ENCODE assay signal across 27 mouse cellular contexts in genomic region chr9:13414230-13414766, GRCm38 (mm10). TPM values are rescaled to one million over a fixed set of nuclear protein-coding genes. Genes with fewer than 3 reads are reported as not detected.
A peak's percentile ranks its signal among the peaks of the same experiment; 100 is the strongest.
DNase-seq lines count a peak whose midpoint lies in the region; ATAC-seq and TF ChIP-seq lines count a peak whose summit lies in the region.
"Had no signal": no experiment of that assay in that cellular context is flagged by ENCODE, and none has a peak within 500 bp of the region (broad histone marks: within the 10 kb centered on the region; RNA-seq: fewer than 3 reads in every experiment).

No protein-coding gene starts in this region.

- H3K4me2 ChIP-seq in heart, embryonic 14.5 days (ENCODE audit: low read length) = no peak overlapping the region
- H3K4me2 ChIP-seq in embryonic facial prominence, embryonic 12.5 days (replicated peaks) = no peak overlapping the region
- H3K4me2 ChIP-seq: embryonic facial prominence, embryonic 15.5 days; forebrain, embryonic 15.5 days; heart, embryonic 11.5 days; hindbrain, embryonic 12.5 days had no signal

- no peaks in the 10 kb centered on the region for H3K4me1 ChIP-seq in heart, embryonic 14.5 days (ENCODE audit: control insufficient read depth in 2 of 2, insufficient read depth in 2 of 2, low read length in 2 of 2)
- H3K4me1 ChIP-seq in megakaryocyte, embryonic 14.5 days = no peaks in the 10 kb centered on the region
- no peaks in the 10 kb centered on the region for H3K4me1 ChIP-seq in MEL (ENCODE audit: control insufficient read depth in 1 of 2, insufficient read depth in 2 of 2, low read length in 2 of 2)
- H3K4me1 ChIP-seq in embryonic facial prominence, embryonic 12.5 days = no peaks in the 10 kb centered on the region
- H3K4me1 ChIP-seq: embryonic facial prominence, embryonic 15.5 days; forebrain, embryonic 15.5 days; hindbrain, embryonic 12.5 days had no signal

- H3K9me3 ChIP-seq in heart, embryonic 14.5 days (ENCODE audit: control insufficient read depth, low read length) = no peaks in the 10 kb centered on the region
- no peaks in the 10 kb centered on the region for H3K9me3 ChIP-seq in megakaryocyte, embryonic 14.5 days
- no peaks in the 10 kb centered on the region for H3K9me3 ChIP-seq in MEL (replicated peaks; ENCODE audit: insufficient read depth, low read length)
- no peaks in the 10 kb centered on the region for H3K9me3 ChIP-seq in embryonic facial prominence, embryonic 12.5 days
- H3K9me3 ChIP-seq: embryonic facial prominence, embryonic 15.5 days; forebrain, embryonic 15.5 days; hindbrain, embryonic 12.5 days had no signal

- peaks cover 5% of the 10 kb centered on the region; the same call in 1 of the 2 replicates for H3K36me3 ChIP-seq in heart, embryonic 14.5 days (ENCODE audit: control insufficient read depth, insufficient read depth, low read length)
- H3K36me3 ChIP-seq in megakaryocyte, embryonic 14.5 days (replicated peaks; ENCODE audit: low read length) = no peaks in the 10 kb centered on the region
- H3K36me3 ChIP-seq in MEL (ENCODE audit: control insufficient read depth in 1 of 2, insufficient read depth in 2 of 2, low read length in 2 of 2) = no peaks in the 10 kb centered on the region
- peaks cover 7% of the 10 kb centered on the region for H3K36me3 ChIP-seq in embryonic facial prominence, embryonic 12.5 days
- H3K36me3 ChIP-seq: forebrain, embryonic 15.5 days had no signal

- TF ChIP-seq RAD21 in MEL (IDR thresholded peaks at IDR 0.05; ENCODE audit: low read depth, low read length) = no peak

- H3K79me2 ChIP-seq in MEL (ENCODE audit: control insufficient read depth, insufficient read depth, low read length, poor library complexity) = no peaks in the 10 kb centered on the region

- intact Hi-C loops in heart, postnatal 14 days (cut with DNase I) = no loop called here

- peak; percentile 26; the same call in 1 of the 2 replicates for ATAC-seq in heart, embryonic 14.5 days (ENCODE audit: insufficient number of reproducible peaks, insufficient read depth, low FRiP score, low read depth)
- no peak for ATAC-seq in megakaryocyte, adult 5-6 weeks (ENCODE audit: poor library complexity, severe bottlenecking)
- peak; percentile 56; the same call in 1 of the 2 replicates for ATAC-seq in embryonic facial prominence, embryonic 12.5 days (ENCODE audit: insufficient number of reproducible peaks, insufficient read depth, low FRiP score, low TSS enrichment)
- ATAC-seq: forebrain, embryonic 15.5 days; hindbrain, embryonic 16.5 days; inflammation-experienced regulatory T-cells, adult 6 months had no signal

- no peak for TF ChIP-seq EP300 in MEL (IDR thresholded peaks at IDR 0.05; ENCODE audit: low read depth in 1 of 2, low read length in 2 of 2)

- H3K27me3 ChIP-seq in heart, embryonic 14.5 days (ENCODE audit: control insufficient read depth, insufficient read depth, low read length) = no peaks in the 10 kb centered on the region
- no peaks in the 10 kb centered on the region for H3K27me3 ChIP-seq in megakaryocyte, embryonic 14.5 days (replicated peaks)
- H3K27me3 ChIP-seq in MEL (ENCODE audit: control insufficient read depth in 1 of 2, insufficient read depth in 2 of 2, low read length in 2 of 2) = no peaks in the 10 kb centered on the region
- H3K27me3 ChIP-seq in embryonic facial prominence, embryonic 12.5 days = no peaks in the 10 kb centered on the region
- H3K27me3 ChIP-seq: embryonic facial prominence, embryonic 15.5 days; forebrain, embryonic 15.5 days; hindbrain, embryonic 12.5 days had no signal

- TF ChIP-seq CTCF in MEL (IDR thresholded peaks at IDR 0.05 in 2 of 3, conservative IDR thresholded peaks at IDR 0.05 in 1 of 3; ENCODE audit: control insufficient read depth in 1 of 3, insufficient read depth in 1 of 3, low read depth in 2 of 3, low read length in 3 of 3, poor library complexity in 1 of 3, severe bottlenecking in 1 of 3) = no peak

- TF ChIP-seq POLR2A in MEL (IDR thresholded peaks at IDR 0.05; ENCODE audit: control insufficient read depth in 1 of 2, insufficient read depth in 1 of 2, low read depth in 1 of 2, low read length in 2 of 2, poor library complexity in 1 of 2) = no peak

- H3K9ac ChIP-seq in heart, embryonic 14.5 days (ENCODE audit: low read length) = no peak overlapping the region
- H3K9ac ChIP-seq in MEL (ENCODE audit: control insufficient read depth, low read depth, low read length, poor library complexity, severe bottlenecking) = no peak overlapping the region
- H3K9ac ChIP-seq in embryonic facial prominence, embryonic 12.5 days = no peak overlapping the region
- H3K9ac ChIP-seq: embryonic facial prominence, embryonic 15.5 days; forebrain, embryonic 15.5 days; hindbrain, embryonic 12.5 days had no signal

- H3K27ac ChIP-seq in heart, embryonic 14.5 days (replicated peaks in 1 of 2; ENCODE audit: control insufficient read depth in 1 of 2, insufficient read depth in 1 of 2, low read depth in 2 of 2, low read length in 2 of 2) = 0 out of 4 replicates have a peak overlapping the region, but pooled peaks of 1 of the 2 experiments have one; percentile 2
- no peak overlapping the region for H3K27ac ChIP-seq in MEL (ENCODE audit: control insufficient read depth, low read depth, low read length)
- no peak overlapping the region for H3K27ac ChIP-seq in embryonic facial prominence, embryonic 12.5 days
- H3K27ac ChIP-seq: embryonic facial prominence, embryonic 15.5 days; forebrain, embryonic 15.5 days; heart, adult 2 months; hindbrain, embryonic 12.5 days had no signal

- no peak overlapping the region for H3K4me3 ChIP-seq in heart, embryonic 14.5 days (ENCODE audit: control insufficient read depth in 1 of 2, insufficient read depth in 1 of 2, low read depth in 1 of 2, low read length in 2 of 2)
- H3K4me3 ChIP-seq in megakaryocyte, embryonic 14.5 days (replicated peaks) = peak overlapping the region; percentile 50
- H3K4me3 ChIP-seq in MEL (ENCODE audit: control insufficient read depth in 1 of 2, insufficient read depth in 1 of 2, low read depth in 2 of 2, low read length in 2 of 2) = no peak overlapping the region
- no peak overlapping the region for H3K4me3 ChIP-seq in embryonic facial prominence, embryonic 12.5 days
- H3K4me3 ChIP-seq: embryonic facial prominence, embryonic 15.5 days; erythroblast, embryonic 14.5 days; forebrain, embryonic 15.5 days; heart, adult 2 months; hindbrain, embryonic 12.5 days had no signal

- DNase-seq in heart, postnatal 14 days = no peak
- DNase-seq in MEL (ENCODE audit: low read depth, low spot score) = no peak
- no peak for DNase-seq in frontal cortex, postnatal 25 days (ENCODE audit: low spot score in 2 of 2)
- DNase-seq: adrenal gland, adult 8-10 months; adrenal gland, postnatal 36 days; cerebellum, adult 11 months; cerebellum, adult 8-10 months; cerebellum, postnatal 25 days; gastrocnemius, postnatal 10 days; heart, adult 2 months; heart, postnatal 4 days had no signal

TF ChIP-seq in MEL, 35 proteins besides CTCF, POLR2A, EP300 and RAD21:
- TF ChIP-seq TBP (IDR thresholded peaks at IDR 0.05; ENCODE audit: low read depth, low read length) (no peak), HCFC1 (IDR thresholded peaks at IDR 0.05; ENCODE audit: low read depth, low read length) (no peak), ZC3H11A (IDR thresholded peaks at IDR 0.05; ENCODE audit: low read depth, low read length) (no peak), POLR2AphosphoS5 (IDR thresholded peaks at IDR 0.05; ENCODE audit: borderline replicate concordance, low read depth, low read length) (peak; percentile 51; the same call in 1 of the 2 replicates), MEF2A (IDR thresholded peaks at IDR 0.05; ENCODE audit: extremely low read depth, insufficient replicate concordance, low read depth, low read length, poor library complexity, severe bottlenecking) (no peak), NELFE (IDR thresholded peaks at IDR 0.05; ENCODE audit: low read depth, low read length) (no peak)

RNA-seq across cellular contexts. Expression of gene Gm17571, which starts 32.3 kb away (rescaled TPM):
- polyA plus RNA-seq in heart, embryonic 14.5 days (2014; fragmentation: Nextera tagmentation; extraction: Ambion mirVana) = not detected in 2 replicates
- total RNA-seq in heart, postnatal 14 days (2021) = not detected
- polyA plus RNA-seq in megakaryocyte, embryonic 14.5 days (2012; ENCODE audit: insufficient read depth, low replicate concordance) = not detected in 2 replicates
- total RNA-seq in megakaryocyte, adult 5-6 weeks (2015) = not detected in 2 replicates
- not detected in 2 replicates for total RNA-seq in megakaryocyte, adult 5-6 weeks (2017)
- not detected in 2 replicates for total RNA-seq in MEL (2012; rRNA removed)
- polyA plus RNA-seq in MEL (2012; ENCODE audit: insufficient read depth in 1 of 2, insufficient read length in 2 of 2, low read depth in 1 of 2, low replicate concordance in 2 of 2, missing spikeins in 1 of 2) = not detected
- polyA plus RNA-seq in embryonic facial prominence, embryonic 12.5 days (2016; fragmentation: Nextera tagmentation; extraction: Ambion mirVana) = not detected in 2 replicates
- total RNA-seq: adrenal gland, adult 8-10 months; adrenal gland, postnatal 36 days; ES-E14; gastrocnemius, postnatal 10 days; gastrocnemius, postnatal 4 days; heart, adult 2 months; heart, postnatal 4 days had no signal
- polyA plus RNA-seq: cortical plate, adult 2 months; embryonic facial prominence, embryonic 15.5 days; erythroblast, embryonic 14.5 days; forebrain, embryonic 11.5 days; forebrain, embryonic 15.5 days; heart, adult 2 months; heart, embryonic 11.5 days; heart, embryonic 16.5 days; hindbrain, embryonic 12.5 days; hindbrain, embryonic 16.5 days; inflammation-experienced regulatory T-cells, adult 6 months had no signal
